Mouse (Mus musculus) heart, embryonic 14.5 days (tissue): ENCODE results near the gene Slc12a3. TPM values are rescaled to one million over a fixed set of nuclear protein-coding genes. Genes with fewer than 3 reads are reported as not detected.

ENCODE experiments used
- ATAC-seq: fragments of 200-750 bp; cut with Nextera tagmentation; 2 replicates; pipeline ENCODE4 v1.8.0; 2017; ENCODE audit warnings: low read depth, moderate TSS enrichment; ENCODE audit not compliant: insufficient number of reproducible peaks, insufficient read depth, low FRiP score
- H3K27ac ChIP-seq, 2 experiments: fragments of 200-500 bp in 1 of 2; fragments of 300-500 bp in 1 of 2; sonication (generic) in 1 of 2; replicated peaks in 1 of 2; 2 replicates each; pipeline ENCODE4 v1.5.1; 2012 to 2014; ENCODE audit warnings: low read depth in 2 of 2, low read length in 2 of 2, control low read depth in 1 of 2, mild to moderate bottlenecking in 1 of 2, mixed read lengths in 1 of 2; ENCODE audit not compliant: control insufficient read depth in 1 of 2, insufficient read depth in 1 of 2
- H3K27me3 ChIP-seq: fragments of 300-500 bp; sonication (generic); 2 replicates; pipeline ENCODE4 v1.6.1; 2014; ENCODE audit warnings: mild to moderate bottlenecking, low read length, control low read depth; ENCODE audit not compliant: control insufficient read depth, insufficient read depth
- H3K36me3 ChIP-seq: fragments of 300-500 bp; sonication (generic); 2 replicates; pipeline ENCODE4 v1.6.1; 2014; ENCODE audit warnings: mild to moderate bottlenecking, control low read depth, low read length, mixed read lengths; ENCODE audit not compliant: control insufficient read depth, insufficient read depth
- H3K4me1 ChIP-seq, 2 experiments: fragments of 200-500 bp in 1 of 2; fragments of 300-500 bp in 1 of 2; sonication (generic) in 1 of 2; 2 replicates each; pipeline ENCODE4 v1.6.1; 2012 to 2014; ENCODE audit warnings: low read length in 2 of 2, control low read depth in 1 of 2, mixed read lengths in 1 of 2; ENCODE audit not compliant: control insufficient read depth in 2 of 2, insufficient read depth in 2 of 2
- H3K4me2 ChIP-seq: fragments of 300-500 bp; sonication (generic); 2 replicates; pipeline ENCODE4 v1.6.1; 2014; ENCODE audit warnings: mild to moderate bottlenecking, low read length
- H3K4me3 ChIP-seq, 2 experiments: fragments of 200-500 bp in 1 of 2; fragments of 300-500 bp in 1 of 2; sonication (generic) in 1 of 2; 2 replicates each; pipeline ENCODE4 v1.5.1; 2012 to 2014; ENCODE audit warnings: low read length in 2 of 2, mild to moderate bottlenecking in 2 of 2, control low read depth in 1 of 2, low read depth in 1 of 2, moderate library complexity in 1 of 2; ENCODE audit not compliant: control insufficient read depth in 1 of 2, insufficient read depth in 1 of 2
- H3K9ac ChIP-seq: fragments of 300-500 bp; sonication (generic); 2 replicates; pipeline ENCODE4 v1.6.1; 2014; ENCODE audit warnings: mild to moderate bottlenecking, low read length
- H3K9me3 ChIP-seq: fragments of 300-500 bp; sonication (generic); 2 replicates; pipeline ENCODE4 v1.6.1; 2016; ENCODE audit warnings: low read length, control low read depth; ENCODE audit not compliant: control insufficient read depth
- WGBS: fragments of 180-500 bp; shearing (Covaris S2); extraction: QIAGEN DNeasy Blood & Tissue Kit; methylation state at CpG from one replicate; pipeline ENCODE4 v1.1.7; 2014; 5-methylcytosine and 5-hydroxymethylcytosine counted together
- polyA plus RNA-seq: library from polyadenylated mRNA; unstranded; fragments of >200 nt; fragmentation: Nextera tagmentation; extraction: Ambion mirVana; gene quantifications from 2 replicates; pipeline ENCODE4 v1.2.1, GENCODE M21; 2014

The Slc12a3 gene
- polyA plus RNA-seq, 1 experiment from 2014 or later: not detected

DNA sequence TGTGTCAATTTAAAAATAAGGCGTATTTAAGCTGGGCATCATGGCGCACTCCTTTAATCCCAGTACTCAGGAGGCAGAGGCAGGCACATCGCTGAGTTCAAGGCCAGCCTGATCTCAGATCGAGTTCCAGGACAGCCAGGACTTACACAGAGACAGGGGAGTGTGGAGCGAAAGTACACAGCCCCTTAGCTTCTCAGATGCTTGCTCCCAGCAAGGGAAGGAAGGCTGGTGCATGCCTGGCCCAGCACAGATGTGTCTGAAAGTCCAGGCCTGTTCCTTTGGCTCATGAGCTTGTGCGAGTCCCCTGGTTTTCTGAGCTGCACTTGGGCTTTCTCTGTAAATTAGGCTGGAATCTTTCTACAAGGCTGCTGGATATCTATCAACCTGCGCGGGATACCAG, 61.9 kb downstream of the Slc12a3 start:
- Histone ChIP-seq H3K36me3 (peaks cover 68% of the 10 kb centered on the region), H3K4me2 (no peak overlapping the region), H3K4me1 (peaks cover 6 to 14% of the 10 kb centered on the region in 2 experiments; a peak in 2 of 4 replicates), H3K9ac (no peak overlapping the region), H3K4me3 (no peak overlapping the region), H3K27me3 (no peaks in the 10 kb centered on the region), H3K9me3 (no peaks in the 10 kb centered on the region), H3K27ac (no peak overlapping the region)
- 93% methylated on average over 8 of the region's 8 CpGs for WGBS
- no peak for ATAC-seq

DNA sequence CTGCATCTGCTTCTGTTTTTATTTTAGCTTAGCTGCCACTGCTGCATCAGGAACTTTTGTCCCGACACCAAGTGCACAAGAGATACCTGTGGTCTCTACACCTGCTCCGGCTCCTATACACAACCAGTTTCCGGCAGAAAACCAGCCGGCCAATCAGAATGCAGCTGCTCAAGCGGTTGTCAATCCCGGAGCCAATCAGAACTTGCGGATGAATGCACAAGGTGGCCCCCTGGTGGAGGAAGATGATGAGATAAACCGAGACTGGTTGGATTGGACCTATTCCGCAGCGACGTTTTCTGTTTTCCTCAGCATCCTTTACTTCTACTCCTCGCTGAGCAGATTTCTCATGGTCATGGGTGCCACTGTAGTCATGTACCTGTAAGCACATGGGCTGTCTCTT, 63.1 kb downstream of the Slc12a3 start:
- H3K9ac ChIP-seq: no peak overlapping the region
- peaks cover 73% of the 10 kb centered on the region for H3K36me3 ChIP-seq
- no peaks in the 10 kb centered on the region for H3K27me3 ChIP-seq
- no peaks in the 10 kb centered on the region for H3K9me3 ChIP-seq
- no peak overlapping the region for H3K4me3 ChIP-seq
- H3K4me2 ChIP-seq: no peak overlapping the region
- H3K27ac ChIP-seq: peak overlapping the region in 1 of 2 experiments; percentile 25; a peak in 2 of 4 replicates
- ATAC-seq: no peak
- peaks cover 6 to 14% of the 10 kb centered on the region in 2 experiments; a peak in 2 of 4 replicates for H3K4me1 ChIP-seq
- WGBS: 83% methylated on average over 12 of the region's 12 CpGs

DNA sequence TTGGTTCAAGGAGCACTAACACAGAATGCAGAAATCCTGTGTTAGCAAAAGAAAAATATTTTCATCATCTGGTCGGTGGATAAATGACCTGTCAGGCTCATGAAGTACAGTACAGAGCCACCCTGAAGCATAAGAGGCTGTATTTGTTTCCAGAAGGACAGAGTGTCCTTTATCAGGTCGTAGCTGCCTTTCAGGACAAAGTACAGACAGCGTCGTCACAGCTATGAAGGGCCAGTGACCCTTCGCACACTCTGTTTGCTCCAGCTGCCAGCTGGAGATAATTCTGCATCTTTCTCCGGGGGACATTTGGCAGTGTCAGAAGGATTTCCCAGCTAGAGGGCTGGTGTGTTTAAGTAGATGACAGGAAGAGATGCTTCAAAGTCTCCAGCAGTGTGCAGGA, 63.6 kb downstream of the Slc12a3 start:
- Histone ChIP-seq H3K4me2 (no peak overlapping the region), H3K9ac (no peak overlapping the region), H3K36me3 (peaks cover 73% of the 10 kb centered on the region), H3K27me3 (no peaks in the 10 kb centered on the region), H3K9me3 (no peaks in the 10 kb centered on the region), H3K27ac (peak overlapping the region; percentile 25 to 46; a peak in 3 of 4 replicates), H3K4me3 (no peak overlapping the region), H3K4me1 (peaks cover 6 to 13% of the 10 kb centered on the region in 2 experiments; a peak in 2 of 4 replicates)
- WGBS: 10% methylated on average over 6 of the region's 6 CpGs
- no peak for ATAC-seq

DNA sequence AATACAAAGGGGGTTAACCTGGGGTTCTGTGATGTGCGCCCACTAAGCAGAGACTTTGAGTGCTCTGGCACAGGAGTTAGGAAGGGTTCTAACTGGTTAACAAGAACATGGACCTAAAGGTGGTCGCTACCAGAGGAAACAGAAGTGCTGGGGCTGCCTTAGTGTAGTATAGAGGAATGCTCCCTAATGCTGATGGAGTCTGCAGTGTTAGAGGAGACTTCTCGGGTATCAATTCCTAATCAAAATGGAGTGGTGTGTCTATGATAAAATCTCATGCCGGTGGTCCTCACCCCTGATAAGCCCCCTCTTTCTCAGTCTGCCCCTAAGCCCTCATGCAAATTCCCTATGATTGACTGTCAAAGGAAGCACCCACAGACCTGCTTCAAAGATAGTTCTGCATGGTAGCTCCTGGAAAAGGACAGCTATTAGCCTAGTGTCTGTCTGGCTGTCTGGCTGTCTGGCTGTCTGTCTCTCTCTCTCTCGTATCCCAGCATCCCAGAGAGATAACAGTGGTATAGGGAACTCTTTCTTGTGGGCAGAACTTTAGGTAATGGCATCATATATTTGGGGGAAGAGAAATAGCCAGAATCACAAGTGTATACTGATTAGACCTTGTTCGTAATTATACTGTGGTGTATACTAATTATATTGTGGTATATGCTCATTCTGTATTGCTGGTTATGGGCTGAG, 67.0 kb downstream of the Slc12a3 start:
- Histone ChIP-seq H3K4me2 (no peak overlapping the region), H3K4me1 (peaks cover 4 to 6% of the 10 kb centered on the region in 2 experiments; a peak in 1 of 4 replicates), H3K27ac (no peak overlapping the region), H3K36me3 (peaks cover 63% of the 10 kb centered on the region), H3K9ac (no peak overlapping the region), H3K9me3 (no peaks in the 10 kb centered on the region), H3K27me3 (no peaks in the 10 kb centered on the region), H3K4me3 (no peak overlapping the region)
- WGBS: 80% methylated on average over 6 of the region's 6 CpGs
- ATAC-seq: no peak

DNA sequence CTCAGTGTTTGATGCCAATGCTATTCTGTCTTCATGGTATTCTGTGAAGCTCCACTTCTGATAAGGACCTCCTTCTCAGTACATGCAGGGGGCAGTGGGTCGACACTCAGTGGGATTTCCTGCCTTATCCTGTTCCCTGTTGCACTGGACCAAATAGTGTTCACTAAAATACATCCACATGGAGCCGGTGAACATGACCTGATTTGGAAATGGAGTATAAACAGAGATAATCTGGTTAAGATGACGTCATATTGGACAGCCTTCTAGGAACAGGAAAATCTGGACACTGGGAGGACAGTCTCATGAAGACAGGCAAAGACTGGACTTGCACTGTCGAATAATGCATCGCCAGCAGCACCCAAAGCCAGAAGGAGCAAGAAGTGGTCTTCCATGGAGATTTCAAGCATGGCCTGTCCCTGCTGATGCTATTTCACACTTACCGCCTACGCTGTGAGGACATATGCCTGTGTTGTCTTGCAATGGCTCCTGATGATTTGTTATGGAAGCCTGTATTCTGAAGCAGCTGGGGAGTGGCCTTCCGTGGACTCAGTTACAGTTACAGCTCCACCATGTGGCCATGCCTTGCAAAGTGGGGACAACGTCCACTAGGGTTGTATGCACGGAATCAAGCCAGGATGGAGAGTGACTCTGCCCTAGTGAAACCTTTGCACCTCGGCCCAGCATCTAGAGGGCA, 68.1 kb downstream of the Slc12a3 start:
- no peaks in the 10 kb centered on the region for H3K27me3 ChIP-seq
- no peak overlapping the region for H3K4me2 ChIP-seq
- ATAC-seq: peak; percentile 52
- H3K27ac ChIP-seq: no peak overlapping the region
- H3K4me3 ChIP-seq: no peak overlapping the region
- no peaks in the 10 kb centered on the region for H3K9me3 ChIP-seq
- H3K4me1 ChIP-seq: peaks cover 4% of the 10 kb centered on the region in 2 experiments; a peak in 1 of 4 replicates
- WGBS: 49% methylated on average over 11 of the region's 11 CpGs
- H3K9ac ChIP-seq: no peak overlapping the region
- H3K36me3 ChIP-seq: peaks cover 52% of the 10 kb centered on the region

DNA sequence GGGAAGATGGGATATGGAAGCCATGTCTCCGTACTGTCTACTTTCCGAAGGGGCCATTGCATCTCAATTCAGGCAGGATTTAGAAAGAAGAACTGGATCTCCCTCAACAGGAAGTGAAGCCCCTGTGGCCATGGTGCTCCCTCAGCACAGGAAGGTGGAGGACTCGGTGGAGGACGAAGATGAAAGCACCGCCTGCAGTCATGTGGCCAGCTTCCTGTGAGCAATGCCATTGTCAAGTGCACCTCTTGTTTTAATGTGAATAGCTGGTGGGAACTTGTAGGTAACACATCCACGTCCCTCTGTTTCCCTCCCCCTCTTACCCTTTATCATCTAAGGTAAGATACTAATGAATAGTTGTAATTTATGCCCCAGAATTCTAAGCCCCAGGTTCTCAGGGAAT, 69.6 kb downstream of the Slc12a3 start:
- Histone ChIP-seq H3K4me3 (no peak overlapping the region), H3K9me3 (no peaks in the 10 kb centered on the region), H3K27me3 (no peaks in the 10 kb centered on the region), H3K27ac (no peak overlapping the region), H3K9ac (no peak overlapping the region), H3K4me2 (no peak overlapping the region), H3K4me1 (no peaks in the 10 kb centered on the region), H3K36me3 (peaks cover 37% of the 10 kb centered on the region)
- WGBS: 79% methylated on average over 6 of the region's 6 CpGs
- ATAC-seq: no peak

DNA sequence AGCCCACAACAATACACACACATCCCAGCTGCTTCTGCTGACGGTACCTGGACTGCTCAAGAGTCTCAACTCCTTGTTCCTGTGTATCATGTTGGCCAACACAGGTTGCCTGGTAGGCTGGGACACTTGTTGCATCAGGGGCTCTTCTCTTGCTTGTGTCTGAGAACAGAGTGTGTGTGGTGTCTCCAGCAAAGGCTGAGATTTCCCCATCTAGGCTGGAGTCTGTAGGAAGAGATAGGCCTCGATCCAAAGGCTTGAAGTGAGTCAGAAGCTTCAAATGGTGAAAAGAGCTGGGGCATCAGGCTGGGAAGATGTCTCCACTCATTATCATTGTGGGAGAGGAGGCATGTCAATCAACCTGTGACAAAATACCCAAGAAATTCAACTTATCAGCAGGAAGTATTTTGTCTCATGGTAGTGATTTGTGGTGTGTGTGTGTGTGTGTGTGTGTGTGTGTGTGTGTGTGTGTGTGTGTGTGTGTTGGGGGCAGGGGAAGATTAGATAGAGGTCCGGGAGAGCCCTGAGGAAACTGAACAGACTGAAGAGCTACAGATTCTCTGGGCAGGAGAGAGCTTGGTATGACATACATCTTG, 70.5 kb downstream of the Slc12a3 start:
- no peaks in the 10 kb centered on the region for H3K4me1 ChIP-seq
- H3K9ac ChIP-seq: no peak overlapping the region
- WGBS: 58% methylated on average over 3 of the region's 3 CpGs
- H3K27ac ChIP-seq: no peak overlapping the region
- no peak overlapping the region for H3K4me2 ChIP-seq
- peaks cover 29% of the 10 kb centered on the region for H3K36me3 ChIP-seq
- H3K9me3 ChIP-seq: no peaks in the 10 kb centered on the region
- ATAC-seq: no peak
- no peak overlapping the region for H3K4me3 ChIP-seq
- H3K27me3 ChIP-seq: no peaks in the 10 kb centered on the region
